Mouse (Mus musculus) MEL (cell line): Measurements from ENCODE around the gene Kirrel2. TPM values are rescaled to one million over a fixed set of nuclear protein-coding genes. Genes with fewer than 3 reads are reported as not detected.

ENCODE experiments used
- DNase-seq: peaks from one replicate; pipeline ENCODE4 v3.0.0; 2011; ENCODE audit warnings: low read depth, low spot score
- H3K27ac ChIP-seq: 2 replicates; pipeline ENCODE4 v1.5.1; 2012; ENCODE audit warnings: low read depth, mild to moderate bottlenecking, control low read depth, low read length, moderate library complexity; ENCODE audit not compliant: control insufficient read depth
- H3K27me3 ChIP-seq, 2 experiments: fragments of 150-350 bp in 1 of 2; sonication (generic) in 1 of 2; 2 replicates each; pipeline ENCODE4 v1.6.1; 2012; ENCODE audit warnings: low read length in 2 of 2, mild to moderate bottlenecking in 2 of 2, improper control_type of control experiment in 1 of 2, moderate library complexity in 1 of 2; ENCODE audit not compliant: insufficient read depth in 2 of 2, control insufficient read depth in 1 of 2
- H3K36me3 ChIP-seq, 2 experiments: 2 replicates each; pipeline ENCODE4 v1.6.1; 2012 to 2014; ENCODE audit warnings: low read length in 2 of 2, improper control_type of control experiment in 1 of 2, inconsistent platforms in 1 of 2, mild to moderate bottlenecking in 1 of 2; ENCODE audit not compliant: insufficient read depth in 2 of 2, control insufficient read depth in 1 of 2
- H3K4me1 ChIP-seq, 2 experiments: fragments of 150-350 bp in 1 of 2; sonication (generic) in 1 of 2; 2 replicates each; pipeline ENCODE4 v1.6.1; 2012; ENCODE audit warnings: low read length in 2 of 2, improper control_type of control experiment in 1 of 2, mild to moderate bottlenecking in 1 of 2; ENCODE audit not compliant: insufficient read depth in 2 of 2, control insufficient read depth in 1 of 2
- H3K4me3 ChIP-seq, 2 experiments: fragments of 150-350 bp in 1 of 2; sonication (generic) in 1 of 2; 2 replicates each; pipeline ENCODE4 v1.5.1; 2012; ENCODE audit warnings: low read depth in 2 of 2, low read length in 2 of 2, mild to moderate bottlenecking in 2 of 2, moderate library complexity in 2 of 2, control low read depth in 1 of 2, improper control_type of control experiment in 1 of 2; ENCODE audit not compliant: control insufficient read depth in 1 of 2, insufficient read depth in 1 of 2
- H3K79me2 ChIP-seq: 2 replicates; pipeline ENCODE4 v1.6.1; 2012; ENCODE audit warnings: mild to moderate bottlenecking, low read length, moderate library complexity; ENCODE audit not compliant: control insufficient read depth, poor library complexity, insufficient read depth
- H3K9ac ChIP-seq: 2 replicates; pipeline ENCODE4 v1.6.1; 2012; ENCODE audit warnings: low read depth, mild to moderate bottlenecking, control low read depth, low read length, moderate library complexity; ENCODE audit not compliant: control insufficient read depth, poor library complexity, severe bottlenecking
- H3K9me3 ChIP-seq: fragments of 150-350 bp; sonication (generic); replicated peaks from 2 replicates; pipeline ENCODE4 v1.6.1; 2012; ENCODE audit warnings: mild to moderate bottlenecking, low read length, improper control_type of control experiment, moderate library complexity; ENCODE audit not compliant: insufficient read depth
- BHLHE40 ChIP-seq: IDR thresholded peaks from 2 replicates; pipeline ENCODE4 v1.6.1; 2012; ENCODE audit warnings: low read depth, mild to moderate bottlenecking, inconsistent platforms, low read length, improper control_type of control experiment, borderline replicate concordance
- CHD1 ChIP-seq: IDR thresholded peaks from 2 replicates; pipeline ENCODE4 v1.6.1; 2012; ENCODE audit warnings: low read depth, mild to moderate bottlenecking, inconsistent platforms, low read length, improper control_type of control experiment
- CHD2 ChIP-seq: IDR thresholded peaks from 2 replicates; pipeline ENCODE4 v1.6.1; 2011; ENCODE audit warnings: low read length, improper control_type of control experiment
- CTCF ChIP-seq, 3 experiments: IDR thresholded peaks in 2 of 3; conservative IDR thresholded peaks in 1 of 3; 2 replicates each; pipeline ENCODE4 v1.5.1; 2011 to 2012; ENCODE audit warnings: low read length in 3 of 3, low read depth in 2 of 3, mild to moderate bottlenecking in 2 of 3, improper control_type of control experiment in 1 of 3, inconsistent platforms in 1 of 3, mixed read lengths in 1 of 3, moderate library complexity in 1 of 3; ENCODE audit not compliant: control insufficient read depth in 1 of 3, insufficient read depth in 1 of 3, poor library complexity in 1 of 3, severe bottlenecking in 1 of 3
- E2F4 ChIP-seq: IDR thresholded peaks from 2 replicates; pipeline ENCODE4 v1.6.1; 2011; ENCODE audit warnings: low read depth, low read length, improper control_type of control experiment, borderline replicate concordance
- ELF1 ChIP-seq: IDR thresholded peaks from 2 replicates; pipeline ENCODE4 v1.6.1; 2014; ENCODE audit warnings: low read depth, mild to moderate bottlenecking, inconsistent platforms, low read length, improper control_type of control experiment, moderate library complexity
- EP300 ChIP-seq, 2 experiments: IDR thresholded peaks; 2 replicates each; pipeline ENCODE4 v1.6.1; 2011; ENCODE audit warnings: improper control_type of control experiment in 2 of 2, low read length in 2 of 2, low read depth in 1 of 2, mild to moderate bottlenecking in 1 of 2
- ETS1 ChIP-seq: IDR thresholded peaks from 2 replicates; pipeline ENCODE4 v1.6.1; 2012; ENCODE audit warnings: low read depth, mild to moderate bottlenecking, inconsistent platforms, low read length, improper control_type of control experiment, moderate library complexity
- GABPA ChIP-seq: IDR thresholded peaks from 2 replicates; pipeline ENCODE4 v1.6.1; 2012; ENCODE audit warnings: low read depth, mild to moderate bottlenecking, inconsistent platforms, low read length, improper control_type of control experiment, moderate library complexity
- GATA1 ChIP-seq: IDR thresholded peaks from 2 replicates; pipeline ENCODE4 v1.6.1; 2011; ENCODE audit warnings: low read depth, low read length, improper control_type of control experiment
- JUND ChIP-seq: IDR thresholded peaks from 2 replicates; pipeline ENCODE4 v1.6.1; 2011; ENCODE audit warnings: low read depth, mild to moderate bottlenecking, improper control_type of control experiment, low read length
- KAT2A ChIP-seq: conservative IDR thresholded peaks from 2 replicates; pipeline ENCODE4 v1.6.1; 2012; ENCODE audit warnings: low read depth, low read length, improper control_type of control experiment, inconsistent platforms
- MAX ChIP-seq: IDR thresholded peaks from 2 replicates; pipeline ENCODE4 v1.6.1; 2011; ENCODE audit warnings: low read length, improper control_type of control experiment
- MAZ ChIP-seq: IDR thresholded peaks from 2 replicates; pipeline ENCODE4 v1.6.1; 2012; ENCODE audit warnings: low read depth, mild to moderate bottlenecking, inconsistent platforms, low read length, improper control_type of control experiment
- MXI1 ChIP-seq: IDR thresholded peaks from 2 replicates; pipeline ENCODE4 v1.6.1; 2011; ENCODE audit warnings: mild to moderate bottlenecking, low read depth, low read length, improper control_type of control experiment
- MYC ChIP-seq: IDR thresholded peaks from 2 replicates; pipeline ENCODE4 v1.6.1; 2011; ENCODE audit warnings: low read depth, mild to moderate bottlenecking, low read length, improper control_type of control experiment, moderate library complexity
- NELFE ChIP-seq: IDR thresholded peaks from 2 replicates; pipeline ENCODE4 v1.6.1; 2011; ENCODE audit warnings: low read depth, low read length, improper control_type of control experiment
- NRF1 ChIP-seq: IDR thresholded peaks from 2 replicates; pipeline ENCODE4 v1.6.1; 2014; ENCODE audit warnings: low read depth, mild to moderate bottlenecking, inconsistent platforms, low read length, improper control_type of control experiment, moderate library complexity; ENCODE audit not compliant: poor library complexity, insufficient read depth, severe bottlenecking
- POLR2A ChIP-seq, 2 experiments: IDR thresholded peaks; 2 replicates each; pipeline ENCODE4 v1.6.1; 2011 to 2012; ENCODE audit warnings: low read length in 2 of 2, mild to moderate bottlenecking in 2 of 2, control low read depth in 1 of 2, improper control_type of control experiment in 1 of 2, low read depth in 1 of 2, moderate library complexity in 1 of 2; ENCODE audit not compliant: control insufficient read depth in 1 of 2, insufficient read depth in 1 of 2, poor library complexity in 1 of 2
- POLR2AphosphoS2 ChIP-seq: IDR thresholded peaks from 2 replicates; pipeline ENCODE4 v1.6.1; 2011; ENCODE audit warnings: low read length, improper control_type of control experiment
- RAD21 ChIP-seq: IDR thresholded peaks from 2 replicates; pipeline ENCODE4 v1.6.1; 2011; ENCODE audit warnings: mild to moderate bottlenecking, low read depth, low read length, improper control_type of control experiment
- RCOR1 ChIP-seq: IDR thresholded peaks from 2 replicates; pipeline ENCODE4 v1.6.1; 2012; ENCODE audit warnings: low read depth, mild to moderate bottlenecking, inconsistent platforms, low read length, improper control_type of control experiment
- SMC3 ChIP-seq: IDR thresholded peaks from 2 replicates; pipeline ENCODE4 v1.6.1; 2011; ENCODE audit warnings: low read depth, low read length, improper control_type of control experiment
- TCF12 ChIP-seq: IDR thresholded peaks from 2 replicates; pipeline ENCODE4 v1.6.1; 2014; ENCODE audit warnings: low read depth, mild to moderate bottlenecking, inconsistent platforms, low read length, improper control_type of control experiment, moderate library complexity
- USF2 ChIP-seq, 2 experiments: IDR thresholded peaks; 2 replicates each; pipeline ENCODE4 v1.6.1; 2011 to 2012; ENCODE audit warnings: improper control_type of control experiment in 2 of 2, low read length in 2 of 2, borderline replicate concordance in 1 of 2, inconsistent platforms in 1 of 2, low read depth in 1 of 2, mild to moderate bottlenecking in 1 of 2; ENCODE audit not compliant: insufficient read depth in 1 of 2
- ZC3H11A ChIP-seq: IDR thresholded peaks from 2 replicates; pipeline ENCODE4 v1.6.1; 2012; ENCODE audit warnings: low read depth, mild to moderate bottlenecking, inconsistent platforms, low read length, improper control_type of control experiment
- ZMIZ1 ChIP-seq: IDR thresholded peaks from 2 replicates; pipeline ENCODE4 v1.6.1; 2012; ENCODE audit warnings: low read depth, mild to moderate bottlenecking, inconsistent platforms, low read length, improper control_type of control experiment, moderate library complexity
- polyA plus RNA-seq, 2 experiments: library from polyadenylated mRNA; stranded (reverse) in 1 of 2; unstranded in 1 of 2; fragments of >175 nt in 1 of 2; fragments of >200 nt in 1 of 2; gene quantifications; 2 replicates each; pipeline versions ENCODE4 v1.2.1 to v1.2.4; 2012; ENCODE audit warnings: low replicate concordance in 2 of 2, low read depth in 1 of 2; ENCODE audit not compliant: insufficient read length in 2 of 2, insufficient read depth in 1 of 2, missing spikeins in 1 of 2
- total RNA-seq: library from RNA; depleted of rRNA; stranded (reverse); fragments of 300-350 nt; gene quantifications from 2 replicates; pipeline ENCODE4 v1.2.3, GENCODE M21; 2012

Kirrel2 gene
- total and polyA plus RNA-seq, 3 experiments: not detected

DNA sequence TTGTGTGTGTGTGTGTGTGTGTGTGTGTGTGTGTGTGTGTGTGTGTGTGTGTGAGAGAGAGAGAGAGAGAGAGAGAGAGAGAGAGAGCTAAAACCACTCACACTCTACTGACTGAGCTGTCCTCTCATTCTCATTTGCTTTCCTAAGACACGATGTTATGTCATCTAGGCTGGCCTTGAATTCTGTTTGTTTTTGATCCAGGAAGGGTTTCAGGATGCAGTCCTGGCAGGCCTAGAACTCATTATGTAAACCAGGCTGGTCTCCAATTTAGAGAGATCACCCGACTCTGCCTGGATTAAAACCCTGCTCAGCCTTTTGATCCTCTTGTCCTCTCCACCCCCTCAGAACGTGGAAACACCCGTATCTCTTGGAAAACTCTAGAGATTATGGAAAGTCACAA is 6.5 kb upstream of the Kirrel2 start:
- no peak overlapping the region for H3K9ac ChIP-seq
- no peaks in the 10 kb centered on the region for H3K79me2 ChIP-seq
- peaks cover 0 to 1% of the 10 kb centered on the region in 2 experiments for H3K27me3 ChIP-seq
- H3K36me3 ChIP-seq: no peaks in the 10 kb centered on the region
- H3K9me3 ChIP-seq: no peaks in the 10 kb centered on the region
- no peak overlapping the region for H3K27ac ChIP-seq
- no peak for TF ChIP-seq ZC3H11A
- TF ChIP-seq NELFE: no peak
- TF ChIP-seq POLR2AphosphoS2: no peak
- TF ChIP-seq ELF1: no peak
- TF ChIP-seq ZMIZ1: no peak
- no peak for TF ChIP-seq CHD2
- no peak for TF ChIP-seq GABPA
- TF ChIP-seq EP300 (IDR thresholded peaks at IDR 0.05; ENCODE audit: low read depth in 1 of 2, low read length in 2 of 2): no peak
- no peak for TF ChIP-seq MAX
- TF ChIP-seq RAD21: no peak
- TF ChIP-seq MXI1: no peak
- TF ChIP-seq ETS1: no peak
- TF ChIP-seq USF2 (IDR thresholded peaks at IDR 0.05; ENCODE audit: borderline replicate concordance in 1 of 2, insufficient read depth in 1 of 2, low read depth in 1 of 2, low read length in 2 of 2): no peak
- no peak for TF ChIP-seq SMC3
- H3K4me1 ChIP-seq: no peaks in the 10 kb centered on the region
- H3K4me3 ChIP-seq: no peak overlapping the region
- DNase-seq: no peak

DNA sequence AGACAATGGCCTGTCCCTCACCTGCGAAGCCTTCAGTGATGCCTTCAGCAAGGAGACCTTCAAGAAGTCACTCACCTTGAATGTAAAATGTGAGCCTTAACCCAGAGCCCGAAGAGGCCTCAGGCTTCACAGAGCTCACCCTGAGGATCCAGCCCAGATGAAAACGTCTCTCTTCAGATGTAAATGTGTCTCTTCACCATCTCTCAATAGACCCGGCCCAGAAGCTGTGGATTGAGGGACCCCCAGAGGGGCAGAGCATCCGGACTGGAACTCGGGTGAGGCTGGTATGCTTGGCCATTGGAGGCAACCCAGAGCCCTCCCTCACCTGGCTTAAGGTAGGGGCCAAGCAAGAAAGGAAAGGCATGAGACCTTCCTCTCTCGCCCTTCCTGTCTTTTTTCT is 6.1 kb upstream of the Kirrel2 start:
- no peak overlapping the region for H3K4me3 ChIP-seq
- no peaks in the 10 kb centered on the region for H3K9me3 ChIP-seq

DNA sequence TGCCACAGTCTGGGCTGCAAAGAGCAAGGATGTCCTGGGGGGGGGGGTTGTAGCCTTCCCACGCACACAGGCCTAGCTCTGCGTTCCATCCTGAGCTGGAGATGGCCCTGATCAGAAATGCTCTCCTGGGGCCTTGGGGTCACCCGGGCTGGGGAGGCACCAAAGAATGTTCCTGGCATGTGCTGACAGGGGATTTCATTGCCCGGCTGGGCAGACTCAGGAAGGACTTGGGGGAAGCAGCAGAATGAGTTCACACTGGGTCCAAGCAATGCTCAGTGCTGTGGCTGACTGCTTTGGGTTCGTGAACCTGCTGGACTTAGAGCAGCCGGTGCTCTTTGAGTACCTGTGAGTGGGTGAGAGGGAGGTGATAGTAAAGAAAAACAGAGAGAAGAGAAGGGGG is 2.0 kb upstream of the Kirrel2 start:
- TF ChIP-seq TCF12 (no peak), NRF1 (no peak), MYC (no peak), E2F4 (no peak), BHLHE40 (no peak), CTCF (IDR thresholded peaks at IDR 0.05 in 2 of 3, conservative IDR thresholded peaks at IDR 0.05 in 1 of 3; ENCODE audit: control insufficient read depth in 1 of 3, insufficient read depth in 1 of 3, low read depth in 2 of 3, low read length in 3 of 3, poor library complexity in 1 of 3, severe bottlenecking in 1 of 3) (no peak), CHD1 (no peak), KAT2A (no peak), RCOR1 (no peak), JUND (no peak), GATA1 (no peak), GABPA (no peak), ETS1 (no peak), ZMIZ1 (no peak), POLR2A (IDR thresholded peaks at IDR 0.05; ENCODE audit: control insufficient read depth in 1 of 2, insufficient read depth in 1 of 2, low read depth in 1 of 2, low read length in 2 of 2, poor library complexity in 1 of 2) (no peak), MAX (no peak), NELFE (no peak), ZC3H11A (no peak)
- TF ChIP-seq, all 39 proteins: peak for 0
- H3K9me3 ChIP-seq: no peaks in the 10 kb centered on the region
- H3K4me1 ChIP-seq: no peaks in the 10 kb centered on the region
- H3K4me3 ChIP-seq: no peak overlapping the region
- H3K36me3 ChIP-seq: no peaks in the 10 kb centered on the region
- no peak overlapping the region for H3K9ac ChIP-seq
- H3K27ac ChIP-seq: no peak overlapping the region
- DNase-seq: no peak
- H3K79me2 ChIP-seq: no peaks in the 10 kb centered on the region
- peaks cover 0 to 1% of the 10 kb centered on the region in 2 experiments; a peak in 3 of 4 replicates for H3K27me3 ChIP-seq

More for the DNA sequence above, 6.1 kb upstream of the Kirrel2 start:
- Histone ChIP-seq H3K4me1 (no peaks in the 10 kb centered on the region), H3K79me2 (no peaks in the 10 kb centered on the region), H3K36me3 (no peaks in the 10 kb centered on the region), H3K27ac (no peak overlapping the region), H3K27me3 (peaks cover 0 to 1% of the 10 kb centered on the region in 2 experiments), H3K9ac (no peak overlapping the region)
- TF ChIP-seq MAZ: no peak
- DNase-seq: no peak
